12 mouse cellular contexts compared by ENCODE assay signal in genomic region chr15:74218012-74218411, GRCm38 (mm10).
A peak's percentile ranks its signal among the peaks of the same experiment; 100 is the strongest.
DNase-seq lines count a peak whose midpoint lies in the region; ATAC-seq and TF ChIP-seq lines count a peak whose summit lies in the region.
"Had no signal": no experiment of that assay in that cellular context is flagged by ENCODE, and none has a peak within 500 bp of the region (broad histone marks: within the 10 kb centered on the region; RNA-seq: fewer than 3 reads in every experiment).

No protein-coding gene starts in this region.

- H3K4me3 ChIP-seq in layer of hippocampus, adult 2 months, result no peak overlapping the region
- no peak overlapping the region for H3K4me3 ChIP-seq in cortical plate, adult 2 months (ENCODE audit: insufficient read depth, low read length)
- no peak overlapping the region for H3K4me3 ChIP-seq in hindbrain, embryonic 16.5 days (ENCODE audit: low read length)
- H3K4me3 ChIP-seq in neural tube, embryonic 15.5 days (replicated peaks), result no peak overlapping the region
- H3K4me3 ChIP-seq: limb, embryonic 13.5 days had no signal

- WGBS in hindbrain, embryonic 16.5 days, result 31% methylated on average over 5 of the region's 5 CpGs
- WGBS in neural tube, embryonic 15.5 days, result 42% methylated on average over 5 of the region's 5 CpGs

- TF ChIP-seq CTCF in layer of hippocampus, adult 2 months (conservative IDR thresholded peaks at IDR 0.05), result peak; percentile 63
- TF ChIP-seq CTCF in cortical plate, adult 2 months (IDR thresholded peaks at IDR 0.05; ENCODE audit: extremely low read depth, insufficient read depth, low read length), result 0 out of 2 replicates have a peak, but pooled peaks have one; percentile 5

- H3K4me2 ChIP-seq in hindbrain, embryonic 16.5 days (ENCODE audit: low read length), result no peak overlapping the region
- H3K4me2 ChIP-seq in neural tube, embryonic 15.5 days, result no peak overlapping the region
- H3K4me2 ChIP-seq: limb, embryonic 13.5 days had no signal

- TF ChIP-seq POLR2A in cortical plate, adult 2 months (IDR thresholded peaks at IDR 0.05; ENCODE audit: extremely low read depth, insufficient read depth, low read length), result no peak

- no peak overlapping the region for H3K27ac ChIP-seq in layer of hippocampus, adult 2 months
- no peak overlapping the region for H3K27ac ChIP-seq in cortical plate, adult 2 months (ENCODE audit: insufficient read depth, low read length)
- no peak overlapping the region for H3K27ac ChIP-seq in hindbrain, embryonic 16.5 days (ENCODE audit: low read depth, low read length)
- no peak overlapping the region for H3K27ac ChIP-seq in neural tube, embryonic 15.5 days (replicated peaks)
- H3K27ac ChIP-seq: limb, embryonic 13.5 days had no signal

- H3K36me3 ChIP-seq in hindbrain, embryonic 16.5 days (ENCODE audit: control insufficient read depth, insufficient read depth, low read length), result no peaks in the 10 kb centered on the region
- H3K36me3 ChIP-seq in neural tube, embryonic 15.5 days, result no peaks in the 10 kb centered on the region
- H3K36me3 ChIP-seq: limb, embryonic 13.5 days had no signal

- 0 out of 2 replicates have a peak, but pooled peaks cover 1% of the 10 kb centered on the region for H3K4me1 ChIP-seq in cortical plate, adult 2 months (ENCODE audit: control insufficient read depth, insufficient read depth, low read length)
- H3K4me1 ChIP-seq in hindbrain, embryonic 16.5 days (ENCODE audit: control insufficient read depth, insufficient read depth, low read depth, low read length), result peaks cover 4% of the 10 kb centered on the region; the same call in 1 of the 2 replicates
- peaks cover 7% of the 10 kb centered on the region; the same call in 1 of the 2 replicates for H3K4me1 ChIP-seq in neural tube, embryonic 15.5 days
- H3K4me1 ChIP-seq: limb, embryonic 13.5 days had no signal

- no peaks in the 10 kb centered on the region for H3K9me3 ChIP-seq in hindbrain, embryonic 16.5 days (ENCODE audit: control insufficient read depth, low read length)
- no peaks in the 10 kb centered on the region for H3K9me3 ChIP-seq in neural tube, embryonic 15.5 days (replicated peaks)
- H3K9me3 ChIP-seq: limb, embryonic 13.5 days had no signal

- peak; percentile 35; the same call in 1 of the 2 replicates for ATAC-seq in hindbrain, embryonic 16.5 days
- no peak for ATAC-seq in neural tube, embryonic 15.5 days (ENCODE audit: low FRiP score)

- no peak overlapping the region for H3K9ac ChIP-seq in hindbrain, embryonic 16.5 days (ENCODE audit: low read depth, low read length)
- H3K9ac ChIP-seq in neural tube, embryonic 15.5 days (replicated peaks), result no peak overlapping the region
- H3K9ac ChIP-seq: limb, embryonic 13.5 days had no signal

- no peak for DNase-seq in layer of hippocampus, adult 2 months (ENCODE audit: low spot score in 2 of 2)
- DNase-seq in layer of hippocampus, postnatal 25 days (ENCODE audit: extremely low spot score in 1 of 2, low spot score in 1 of 2), result no peak
- DNase-seq in retina, postnatal 1 day, result peak; percentile 92
- no peak for DNase-seq in urinary bladder, postnatal 10 days (ENCODE audit: low spot score)
- DNase-seq: cerebellum, adult 8-10 months; gastrocnemius, postnatal 14 days; kidney, adult 18-20 months; layer of hippocampus, adult 9-11 months had no signal

- peaks cover 3% of the 10 kb centered on the region; the same call in 1 of the 2 replicates for H3K27me3 ChIP-seq in hindbrain, embryonic 16.5 days (replicated peaks; ENCODE audit: control insufficient read depth, insufficient read depth, low read length)
- H3K27me3 ChIP-seq in neural tube, embryonic 15.5 days (replicated peaks), result 0 out of 2 replicates have a peak, but pooled peaks cover 7% of the 10 kb centered on the region
